Mouse (Mus musculus) forebrain, embryonic 14.5 days (tissue): Measurements from ENCODE around the gene Fam114a2. TPM values are rescaled to one million over a fixed set of nuclear protein-coding genes. Genes with fewer than 3 reads are reported as not detected.
A peak's percentile ranks its signal among the peaks of the same experiment; 100 is the strongest.

Experiments
- ATAC-seq: fragments of 200-750 bp; cut with Nextera tagmentation; 2 replicates; pipeline ENCODE4 v1.8.0; 2017; ENCODE audit warnings: mild to moderate bottlenecking, moderate library complexity
- DNase-seq: peaks from one replicate; pipeline ENCODE4 v3.0.0-alpha.2; 2015; ENCODE audit warnings: low spot score
- H3K27ac ChIP-seq: fragments of 300-500 bp; sonication (generic); 2 replicates; pipeline ENCODE4 v1.5.1; 2014; ENCODE audit warnings: low read depth, mild to moderate bottlenecking, control low read depth, low read length, moderate library complexity
- H3K27me3 ChIP-seq: fragments of 300-500 bp; sonication (generic); replicated peaks from 2 replicates; pipeline ENCODE4 v1.6.1; 2014; ENCODE audit warnings: low read length, control low read depth, mixed read lengths; ENCODE audit not compliant: control insufficient read depth, insufficient read depth
- H3K36me3 ChIP-seq: fragments of 300-500 bp; sonication (generic); 2 replicates; pipeline ENCODE4 v1.6.1; 2014; ENCODE audit warnings: low read length, control low read depth; ENCODE audit not compliant: control insufficient read depth, insufficient read depth
- H3K4me1 ChIP-seq: fragments of 300-500 bp; sonication (generic); 2 replicates; pipeline ENCODE4 v1.6.1; 2014; ENCODE audit warnings: antibody characterized with exemption, low read length, control low read depth; ENCODE audit not compliant: control insufficient read depth, insufficient read depth
- H3K4me2 ChIP-seq: fragments of 300-500 bp; sonication (generic); 2 replicates; pipeline ENCODE4 v1.6.1; 2014; ENCODE audit warnings: mild to moderate bottlenecking, control low read depth, low read length
- H3K4me3 ChIP-seq: fragments of 300-500 bp; sonication (generic); 2 replicates; pipeline ENCODE4 v1.5.1; 2014; ENCODE audit warnings: low read depth, low read length, control low read depth
- H3K9ac ChIP-seq: fragments of 300-500 bp; sonication (generic); 2 replicates; pipeline ENCODE4 v1.6.1; 2014; ENCODE audit warnings: mild to moderate bottlenecking, low read length, control low read depth, moderate library complexity
- H3K9me3 ChIP-seq: fragments of 300-500 bp; sonication (generic); replicated peaks from 2 replicates; pipeline ENCODE4 v1.6.1; 2016; ENCODE audit warnings: low read length, control low read depth, mixed read lengths; ENCODE audit not compliant: control insufficient read depth
- WGBS: fragments of 180-500 bp; shearing (Covaris S2); extraction: QIAGEN DNeasy Blood & Tissue Kit; methylation state at CpG from one replicate; pipeline ENCODE4 v1.1.7; 2014; 5-methylcytosine and 5-hydroxymethylcytosine counted together
- polyA plus RNA-seq: library from polyadenylated mRNA; unstranded; fragments of >200 nt; fragmentation: Nextera tagmentation; extraction: Ambion mirVana; gene quantifications from 2 replicates; pipeline ENCODE4 v1.2.1, GENCODE M21; 2014

Gene Fam114a2
- polyA plus RNA-seq, 1 experiment from 2014 or later = 73.6 TPM

DNA sequence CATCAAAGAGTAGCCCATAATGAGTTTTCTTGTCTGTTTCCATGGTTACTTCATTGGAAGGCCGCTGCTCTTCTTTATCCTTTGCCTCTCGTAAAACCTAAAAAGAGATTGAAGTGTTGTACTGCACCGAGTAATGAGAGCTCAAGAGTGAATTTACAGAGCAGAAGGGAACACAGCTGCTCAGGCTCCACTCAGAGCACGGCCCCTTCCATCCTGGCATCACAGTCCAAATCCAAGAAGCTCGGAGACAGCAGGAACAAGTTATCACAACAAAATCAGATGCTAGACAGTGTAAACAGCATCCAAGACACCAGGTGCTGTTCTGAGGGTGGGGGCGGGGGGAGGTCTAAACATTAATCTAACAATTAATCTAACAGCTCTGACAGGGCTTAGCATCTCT, 11.5 kb downstream of the Fam114a2 start:
- ATAC-seq (peak; percentile 96), DNase-seq (peak; percentile 85)

DNA sequence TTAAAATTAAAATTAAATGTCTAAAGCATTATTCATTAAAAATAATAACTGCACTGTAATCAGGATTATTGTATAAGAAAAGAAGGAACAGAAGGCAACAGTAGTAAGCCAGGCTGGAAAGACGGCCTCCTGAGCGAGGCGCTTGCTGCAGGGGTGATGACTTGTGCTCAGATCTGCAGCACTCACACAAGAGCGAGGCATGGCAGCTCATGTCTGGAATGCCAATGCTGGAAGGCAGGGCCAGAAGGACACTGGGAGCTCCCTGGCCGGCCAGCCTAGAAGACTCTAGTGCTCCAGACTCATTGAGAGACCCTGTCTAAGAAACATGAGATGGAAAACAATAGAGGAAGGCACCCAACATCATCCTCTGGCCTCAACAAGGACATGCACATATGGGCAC, 15.3 kb downstream of the Fam114a2 start:
- ATAC-seq = no peak
- no peak for DNase-seq
- Histone ChIP-seq H3K27me3 (no peaks in the 10 kb centered on the region), H3K4me3 (no peak overlapping the region), H3K4me1 (no peaks in the 10 kb centered on the region), H3K9me3 (no peaks in the 10 kb centered on the region), H3K36me3 (peaks cover 77% of the 10 kb centered on the region), H3K9ac (no peak overlapping the region), H3K27ac (no peak overlapping the region), H3K4me2 (no peak overlapping the region)
- 82% methylated on average over 5 of the region's 5 CpGs for WGBS

More for the DNA sequence above, 11.5 kb downstream of the Fam114a2 start:
- H3K4me3 ChIP-seq = no peak overlapping the region
- H3K4me2 ChIP-seq = no peak overlapping the region; the same call in 1 of the 2 replicates
- peaks cover 81% of the 10 kb centered on the region for H3K36me3 ChIP-seq
- no peaks in the 10 kb centered on the region for H3K4me1 ChIP-seq
- no peaks in the 10 kb centered on the region for H3K9me3 ChIP-seq
- WGBS = 24% methylated on average over 6 of the region's 6 CpGs
- H3K27me3 ChIP-seq = no peaks in the 10 kb centered on the region
- H3K27ac ChIP-seq = peak overlapping the region; percentile 80
- 0 out of 2 replicates have a peak overlapping the region, but pooled peaks have one; percentile 13 for H3K9ac ChIP-seq

DNA sequence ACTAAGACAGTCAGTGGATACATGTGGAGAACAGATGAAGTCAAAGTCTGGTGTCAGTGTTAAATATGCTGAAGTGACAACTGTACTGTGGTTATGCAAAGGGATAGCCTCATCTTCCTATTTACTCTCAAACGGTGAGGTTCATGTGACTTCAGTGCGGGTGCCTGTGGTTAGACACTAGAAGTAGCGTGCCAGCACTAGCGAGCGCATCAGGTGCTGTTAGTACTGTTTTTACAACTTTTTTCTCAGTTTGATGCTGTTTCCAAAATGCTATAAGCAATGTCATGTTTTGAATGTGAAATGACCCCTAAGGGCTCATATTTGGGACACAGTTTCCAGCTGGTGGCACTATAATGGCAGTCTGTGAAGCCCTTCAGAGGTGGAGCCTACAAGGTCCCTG, 20.2 kb downstream of the Fam114a2 start:
- H3K36me3 ChIP-seq = peaks cover 64% of the 10 kb centered on the region

DNA sequence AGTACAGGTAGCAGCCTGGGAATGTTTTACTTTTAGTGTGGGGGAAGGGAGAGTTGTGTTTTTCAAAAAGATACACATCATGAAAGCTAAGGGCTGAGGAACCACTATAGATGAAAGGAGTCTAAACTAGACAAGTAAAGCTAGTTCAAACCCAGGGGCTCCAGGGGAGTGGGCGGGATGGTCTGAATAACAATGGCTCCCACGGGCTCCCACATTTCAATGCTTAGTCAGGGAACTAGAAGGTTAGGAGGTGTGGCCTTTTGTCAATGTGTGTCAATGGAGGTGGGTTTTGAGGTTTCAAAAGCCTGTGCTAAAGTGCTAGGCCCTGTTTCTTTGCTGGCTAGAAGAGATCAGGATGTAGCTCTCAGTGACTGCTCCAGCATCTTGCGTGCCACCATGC, 20.7 kb downstream of the Fam114a2 start:
- no peaks in the 10 kb centered on the region for H3K4me1 ChIP-seq
- no peak overlapping the region for H3K4me3 ChIP-seq
- H3K9ac ChIP-seq = no peak overlapping the region
- H3K36me3 ChIP-seq = peaks cover 66% of the 10 kb centered on the region
- no peak overlapping the region for H3K4me2 ChIP-seq
- no peak overlapping the region for H3K27ac ChIP-seq
- H3K27me3 ChIP-seq = no peaks in the 10 kb centered on the region
- DNase-seq (no peak), ATAC-seq (no peak)
- no peaks in the 10 kb centered on the region for H3K9me3 ChIP-seq
- 55% methylated on average over 3 of the region's 3 CpGs for WGBS

More for the DNA sequence above, 20.2 kb downstream of the Fam114a2 start:
- Histone ChIP-seq H3K27ac (no peak overlapping the region), H3K9me3 (no peaks in the 10 kb centered on the region), H3K4me1 (no peaks in the 10 kb centered on the region), H3K27me3 (no peaks in the 10 kb centered on the region), H3K9ac (no peak overlapping the region), H3K4me2 (no peak overlapping the region), H3K4me3 (no peak overlapping the region)
- 96% methylated on average over 5 of the region's 5 CpGs for WGBS
- ATAC-seq = no peak
- no peak for DNase-seq

DNA sequence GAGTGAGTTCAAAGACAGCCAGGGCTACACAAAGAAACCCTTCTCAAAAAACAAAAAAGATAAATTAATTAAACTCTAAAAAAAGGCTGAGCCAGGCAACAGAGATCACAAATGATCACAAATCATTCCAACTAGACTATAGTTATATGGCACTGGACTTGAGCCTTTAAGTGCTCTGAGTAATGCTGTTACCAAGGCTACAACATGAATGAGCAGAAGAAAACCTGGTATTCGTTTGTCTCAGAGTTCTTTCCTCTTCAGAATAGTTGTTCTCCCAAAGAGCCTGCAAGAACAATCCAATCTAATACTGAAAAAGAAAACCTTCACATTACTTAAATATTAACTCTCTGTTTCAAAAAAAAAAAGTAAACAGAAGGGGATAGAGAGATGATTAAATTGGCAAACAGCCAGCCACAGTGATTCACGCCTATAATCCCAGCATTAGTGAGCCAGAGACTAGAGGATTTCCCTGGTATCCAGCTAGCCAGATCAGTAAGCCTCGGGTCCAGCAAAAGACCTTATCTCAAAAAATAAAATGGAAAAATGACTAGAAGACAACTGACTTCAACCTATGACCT, 21.9 kb downstream of the Fam114a2 start:
- no peaks in the 10 kb centered on the region for H3K4me1 ChIP-seq
- no peak for ATAC-seq
- H3K27ac ChIP-seq = no peak overlapping the region
- no peaks in the 10 kb centered on the region for H3K9me3 ChIP-seq
- H3K9ac ChIP-seq = no peak overlapping the region
- H3K27me3 ChIP-seq = no peaks in the 10 kb centered on the region
- 42% methylated on average over 3 of the region's 3 CpGs for WGBS
- H3K4me2 ChIP-seq = no peak overlapping the region
- DNase-seq = peak; percentile 33
- H3K36me3 ChIP-seq = peaks cover 76% of the 10 kb centered on the region
- no peak overlapping the region for H3K4me3 ChIP-seq

DNA sequence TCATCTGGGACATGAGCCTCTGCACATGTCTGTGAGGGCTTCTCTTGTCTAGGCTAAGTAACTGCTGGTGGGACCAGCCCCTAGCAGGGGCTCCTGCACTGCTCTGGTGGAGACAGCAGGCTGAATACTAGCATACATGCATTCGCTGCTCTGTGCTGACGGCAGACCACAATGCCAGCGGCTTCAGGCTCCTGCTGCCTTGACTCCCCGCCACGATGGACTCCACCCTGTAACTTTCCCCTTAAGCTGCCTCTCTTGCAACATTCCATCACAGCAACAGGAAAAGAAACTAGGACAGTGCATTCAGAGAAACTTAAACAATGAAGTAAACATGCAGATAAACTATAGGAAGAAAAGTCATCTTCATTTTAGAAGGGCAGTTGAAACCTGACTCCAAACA, 30.0 kb downstream of the Fam114a2 start:
- DNase-seq (no peak), ATAC-seq (no peak)
- no peaks in the 10 kb centered on the region for H3K27me3 ChIP-seq
- H3K9me3 ChIP-seq = no peaks in the 10 kb centered on the region
- H3K4me1 ChIP-seq = no peaks in the 10 kb centered on the region
- no peak overlapping the region for H3K27ac ChIP-seq
- no peak overlapping the region for H3K4me3 ChIP-seq
- H3K4me2 ChIP-seq = no peak overlapping the region
- WGBS = 80% methylated on average over 5 of the region's 5 CpGs
- H3K9ac ChIP-seq = no peak overlapping the region
- H3K36me3 ChIP-seq = peaks cover 70% of the 10 kb centered on the region

DNA sequence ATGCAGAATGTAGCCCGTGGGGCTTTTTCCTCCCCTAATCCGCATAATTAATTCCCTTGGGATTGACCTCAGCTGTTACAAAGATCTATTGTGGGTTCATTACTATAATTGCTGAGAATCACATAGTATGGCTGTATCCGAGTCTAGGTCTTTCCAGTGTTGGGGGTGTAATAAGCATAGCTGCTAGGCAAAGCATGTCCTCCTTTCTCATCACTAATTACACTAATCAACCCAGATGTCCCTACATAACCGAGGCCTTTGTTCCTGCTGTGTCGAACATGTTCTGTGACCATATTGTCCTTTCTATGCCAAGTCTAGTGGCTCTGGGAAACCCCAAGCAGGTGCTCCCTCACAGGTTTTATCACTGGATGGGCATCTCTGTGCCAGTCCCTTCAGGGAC, 40.3 kb downstream of the Fam114a2 start:
- Histone ChIP-seq H3K4me3 (no peak overlapping the region), H3K36me3 (peaks cover 23% of the 10 kb centered on the region), H3K4me2 (no peak overlapping the region), H3K4me1 (no peaks in the 10 kb centered on the region), H3K9ac (no peak overlapping the region), H3K27ac (no peak overlapping the region), H3K27me3 (no peaks in the 10 kb centered on the region), H3K9me3 (no peaks in the 10 kb centered on the region)
- DNase-seq (peak; percentile 71), ATAC-seq (peak; percentile 71; the same call in 1 of the 2 replicates)
- WGBS = 50% methylated on average over 5 of the region's 5 CpGs

DNA sequence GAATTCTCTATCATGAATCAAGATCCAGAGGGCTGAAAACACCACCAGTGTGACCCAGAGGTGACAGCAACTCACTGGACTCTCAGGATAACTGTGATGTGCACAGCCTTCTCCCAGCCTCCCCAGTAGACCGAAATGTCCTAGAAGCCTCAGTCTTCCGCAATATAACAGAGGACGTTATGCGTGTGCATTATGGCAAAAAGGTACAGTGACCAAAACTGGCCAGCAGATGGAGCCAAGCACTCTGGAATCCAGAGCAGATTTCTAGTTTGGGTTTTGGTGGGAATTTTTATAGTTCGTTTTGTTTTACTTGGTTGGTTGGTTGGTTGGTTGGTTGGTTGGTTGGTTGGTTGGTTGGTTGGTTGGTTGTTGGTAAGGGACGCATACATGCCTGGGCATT, 43.3 kb downstream of the Fam114a2 start:
- H3K9me3 ChIP-seq = no peaks in the 10 kb centered on the region
- no peaks in the 10 kb centered on the region for H3K36me3 ChIP-seq
- WGBS = 41% methylated on average over 6 of the region's 6 CpGs
- no peak overlapping the region for H3K9ac ChIP-seq
- no peak overlapping the region for H3K27ac ChIP-seq
- H3K4me1 ChIP-seq = no peaks in the 10 kb centered on the region
- H3K4me3 ChIP-seq = no peak overlapping the region
- ATAC-seq (no peak), DNase-seq (peak; percentile 81)
- H3K27me3 ChIP-seq = no peaks in the 10 kb centered on the region
- H3K4me2 ChIP-seq = no peak overlapping the region

DNA sequence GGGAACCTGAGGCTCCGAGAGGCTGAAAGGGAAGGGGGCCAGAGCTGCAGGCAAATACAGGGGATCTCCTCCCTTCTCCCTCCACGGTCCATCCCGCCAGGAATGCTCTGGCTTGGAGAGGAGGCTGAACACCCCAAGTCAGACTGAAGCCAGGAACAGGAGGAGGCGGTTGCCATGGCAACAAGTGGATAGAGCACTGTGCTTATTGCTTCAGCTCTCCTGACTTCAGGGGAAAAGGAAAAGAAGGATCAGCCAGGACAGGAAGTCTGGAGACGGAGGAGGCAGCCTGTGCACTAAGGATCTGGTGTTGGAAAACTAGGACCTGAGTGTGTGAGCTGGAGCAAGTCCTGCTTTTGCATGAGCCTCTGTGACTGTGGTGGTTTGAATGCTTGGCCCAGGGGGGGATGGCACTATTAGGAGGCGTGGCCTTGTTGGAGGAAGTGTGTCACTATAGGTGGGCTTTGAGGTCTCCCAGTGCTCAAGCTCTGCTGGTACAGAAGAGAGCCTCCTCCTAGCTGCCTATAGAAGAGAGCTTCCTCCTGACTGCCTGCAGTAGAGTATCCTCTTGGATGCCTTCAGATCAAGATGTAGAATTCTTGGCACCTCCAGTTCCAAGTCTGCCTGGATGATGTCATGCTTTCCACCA, 44.0 kb downstream of the Fam114a2 start:
- no peaks in the 10 kb centered on the region for H3K9me3 ChIP-seq
- H3K4me1 ChIP-seq = no peaks in the 10 kb centered on the region
- no peaks in the 10 kb centered on the region for H3K36me3 ChIP-seq
- DNase-seq (peak; percentile 71), ATAC-seq (peak; percentile 25; the same call in 1 of the 2 replicates)
- no peak overlapping the region for H3K4me3 ChIP-seq
- H3K27me3 ChIP-seq = no peaks in the 10 kb centered on the region
- no peak overlapping the region for H3K27ac ChIP-seq
- 54% methylated on average over 6 of the region's 6 CpGs for WGBS
- no peak overlapping the region for H3K4me2 ChIP-seq
- H3K9ac ChIP-seq = no peak overlapping the region; the same call in 1 of the 2 replicates
